Mouse (Mus musculus): Measurements from ENCODE around the gene Card14. TPM values are rescaled to one million over a fixed set of nuclear protein-coding genes. Genes with fewer than 3 reads are reported as not detected.

The Card14 gene
- total RNA-seq (2021) (under 1 TPM in 1 of 2 experiments, not detected in 1; 0.11 TPM), polyA plus RNA-seq (2012; rRNA removed) (0.12 and 0.33 TPM in 2 replicates)
- long read RNA-seq = 0 reads

- intact Hi-C loops (cut with DNase I) = no loop called here
- 64% methylated on average over 1 of the region's 1 CpGs for WGBS
- DNase-seq = no peak
- H3K4me1 ChIP-seq (ENCODE audit: control insufficient read depth, insufficient read depth, low read length) = no peaks in the 10 kb centered on the region
- no peaks in the 10 kb centered on the region for H3K79me2 ChIP-seq (replicated peaks; ENCODE audit: control insufficient read depth, insufficient read depth, low read length)
- H3K9ac ChIP-seq (ENCODE audit: low read depth, low read length) = no peak within 1 kb of the TSS
- no peak within 1 kb of the TSS for H3K27ac ChIP-seq
- H3K4me3 ChIP-seq = no peak within 1 kb of the TSS
- no peak for TF ChIP-seq POLR2A (IDR thresholded peaks at IDR 0.05; ENCODE audit: insufficient read depth, low read depth, low read length)
- TF ChIP-seq CTCF (IDR thresholded peaks at IDR 0.05) = no peak
- no peak for TF ChIP-seq EP300 (IDR thresholded peaks at IDR 0.05; ENCODE audit: insufficient read depth, low read depth, low read length)
- no peaks in the 10 kb centered on the region for H3K36me3 ChIP-seq (ENCODE audit: control insufficient read depth, insufficient read depth, low read length)
- H3K27me3 ChIP-seq (ENCODE audit: control insufficient read depth, insufficient read depth, low read length) = no peaks in the 10 kb centered on the region
These were observed at the start of gene Card14 for GRCm38 (mm10) chr11:119307658-119307867. Card14 (plus strand) TSS chr11:119307768.

GRCm38 (mm10) chr11:119258216-119258571, 49.4 kb upstream of the Card14 start:
- TF ChIP-seq POLR2A (IDR thresholded peaks at IDR 0.05; ENCODE audit: insufficient read depth, low read depth, low read length) (no peak), EP300 (IDR thresholded peaks at IDR 0.05; ENCODE audit: insufficient read depth, low read depth, low read length) (no peak), CTCF (IDR thresholded peaks at IDR 0.05) (no peak)
- H3K9ac ChIP-seq (ENCODE audit: low read depth, low read length) = no peak overlapping the region
- no peaks in the 10 kb centered on the region for H3K27me3 ChIP-seq (ENCODE audit: control insufficient read depth, insufficient read depth, low read length)
- no peak for DNase-seq
- no peaks in the 10 kb centered on the region; the same call in 1 of the 2 replicates for H3K4me1 ChIP-seq (ENCODE audit: control insufficient read depth, insufficient read depth, low read length)
- intact Hi-C loops (cut with DNase I) = no loop called here
- peak overlapping the region; percentile 84; the same call in 1 of the 2 replicates for H3K27ac ChIP-seq
- no peaks in the 10 kb centered on the region for H3K79me2 ChIP-seq (replicated peaks; ENCODE audit: control insufficient read depth, insufficient read depth, low read length)
- 48% methylated on average over 9 of the region's 9 CpGs for WGBS
- peak overlapping the region; percentile 41; the same call in 1 of the 2 replicates for H3K4me3 ChIP-seq
- no peaks in the 10 kb centered on the region for H3K36me3 ChIP-seq (ENCODE audit: control insufficient read depth, insufficient read depth, low read length)

- Histone ChIP-seq H3K9ac (ENCODE audit: low read depth, low read length) (peak overlapping the region; percentile 22), H3K4me1 (ENCODE audit: control insufficient read depth, insufficient read depth, low read length) (no peaks in the 10 kb centered on the region; the same call in 1 of the 2 replicates), H3K27me3 (ENCODE audit: control insufficient read depth, insufficient read depth, low read length) (no peaks in the 10 kb centered on the region), H3K36me3 (ENCODE audit: control insufficient read depth, insufficient read depth, low read length) (no peaks in the 10 kb centered on the region), H3K4me3 (peak overlapping the region; percentile 41), H3K27ac (peak overlapping the region; percentile 84), H3K79me2 (replicated peaks; ENCODE audit: control insufficient read depth, insufficient read depth, low read length) (no peaks in the 10 kb centered on the region)
- TF ChIP-seq CTCF (IDR thresholded peaks at IDR 0.05) = no peak
- peak; percentile 79 for TF ChIP-seq POLR2A (IDR thresholded peaks at IDR 0.05; ENCODE audit: insufficient read depth, low read depth, low read length)
- TF ChIP-seq EP300 (IDR thresholded peaks at IDR 0.05; ENCODE audit: insufficient read depth, low read depth, low read length) = 0 out of 2 replicates have a peak, but pooled peaks have one; percentile 10
- peak; percentile 73 to 80 for DNase-seq
- 60% methylated on average over 23 of the region's 23 CpGs for WGBS
- intact Hi-C loops (cut with DNase I) = no loop called here
These were observed 48.8 kb upstream of the Card14 start for GRCm38 (mm10) chr11:119258572-119259322.

- H3K4me3 ChIP-seq = no peak overlapping the region
- no peak for TF ChIP-seq EP300 (IDR thresholded peaks at IDR 0.05; ENCODE audit: insufficient read depth, low read depth, low read length)
- TF ChIP-seq CTCF (IDR thresholded peaks at IDR 0.05) = no peak
- no peak for TF ChIP-seq POLR2A (IDR thresholded peaks at IDR 0.05; ENCODE audit: insufficient read depth, low read depth, low read length)
- 82% methylated on average over 8 of the region's 8 CpGs for WGBS
These were observed 47.6 kb upstream of the Card14 start for GRCm38 (mm10) chr11:119259977-119260376.

GRCm38 (mm10) chr11:119264413-119264812, 43.2 kb upstream of the Card14 start:
- 90% methylated on average over 13 of the region's 13 CpGs for WGBS
- Histone ChIP-seq H3K4me3 (no peak overlapping the region), H3K27ac (no peak overlapping the region), H3K4me1 (ENCODE audit: control insufficient read depth, insufficient read depth, low read length) (peaks cover 2% of the 10 kb centered on the region; the same call in 1 of the 2 replicates), H3K79me2 (replicated peaks; ENCODE audit: control insufficient read depth, insufficient read depth, low read length) (no peaks in the 10 kb centered on the region), H3K9ac (ENCODE audit: low read depth, low read length) (no peak overlapping the region), H3K27me3 (ENCODE audit: control insufficient read depth, insufficient read depth, low read length) (no peaks in the 10 kb centered on the region), H3K36me3 (ENCODE audit: control insufficient read depth, insufficient read depth, low read length) (no peaks in the 10 kb centered on the region)
- intact Hi-C loops (cut with DNase I) = no loop called here
- no peak for TF ChIP-seq EP300 (IDR thresholded peaks at IDR 0.05; ENCODE audit: insufficient read depth, low read depth, low read length)
- TF ChIP-seq POLR2A (IDR thresholded peaks at IDR 0.05; ENCODE audit: insufficient read depth, low read depth, low read length) = no peak
- TF ChIP-seq CTCF (IDR thresholded peaks at IDR 0.05) = no peak
- no peak for DNase-seq

More at GRCm38 (mm10) chr11:119259977-119260376, 47.6 kb upstream of the Card14 start:
- Histone ChIP-seq H3K27ac (no peak overlapping the region), H3K4me1 (ENCODE audit: control insufficient read depth, insufficient read depth, low read length) (no peaks in the 10 kb centered on the region; the same call in 1 of the 2 replicates), H3K9ac (ENCODE audit: low read depth, low read length) (no peak overlapping the region), H3K36me3 (ENCODE audit: control insufficient read depth, insufficient read depth, low read length) (no peaks in the 10 kb centered on the region), H3K79me2 (replicated peaks; ENCODE audit: control insufficient read depth, insufficient read depth, low read length) (no peaks in the 10 kb centered on the region), H3K27me3 (ENCODE audit: control insufficient read depth, insufficient read depth, low read length) (no peaks in the 10 kb centered on the region)
- intact Hi-C loops (cut with DNase I) = no loop called here
- DNase-seq = no peak

- Histone ChIP-seq H3K4me3 (no peak overlapping the region), H3K27ac (no peak overlapping the region), H3K4me1 (ENCODE audit: control insufficient read depth, insufficient read depth, low read length) (peaks cover 2% of the 10 kb centered on the region; the same call in 1 of the 2 replicates), H3K79me2 (replicated peaks; ENCODE audit: control insufficient read depth, insufficient read depth, low read length) (no peaks in the 10 kb centered on the region), H3K36me3 (ENCODE audit: control insufficient read depth, insufficient read depth, low read length) (no peaks in the 10 kb centered on the region), H3K9ac (ENCODE audit: low read depth, low read length) (no peak overlapping the region), H3K27me3 (ENCODE audit: control insufficient read depth, insufficient read depth, low read length) (no peaks in the 10 kb centered on the region)
- no peak for DNase-seq
- WGBS = 81% methylated on average over 7 of the region's 7 CpGs
- TF ChIP-seq CTCF (IDR thresholded peaks at IDR 0.05) = no peak
- TF ChIP-seq EP300 (IDR thresholded peaks at IDR 0.05; ENCODE audit: insufficient read depth, low read depth, low read length) = no peak
- TF ChIP-seq POLR2A (IDR thresholded peaks at IDR 0.05; ENCODE audit: insufficient read depth, low read depth, low read length) = no peak
- intact Hi-C loops (cut with DNase I) = no loop called here
These were observed 41.8 kb upstream of the Card14 start for GRCm38 (mm10) chr11:119265811-119266210.

All from heart, adult 2 months (tissue).